8 mouse cellular contexts compared by ENCODE assay signal in genomic region chr7:36707681-36708350, GRCm38 (mm10). TPM values are rescaled to one million over a fixed set of nuclear protein-coding genes. Genes with fewer than 3 reads are reported as not detected.
DNase-seq lines count a peak whose midpoint lies in the region; ATAC-seq and TF ChIP-seq lines count a peak whose summit lies in the region.

No protein-coding gene starts in this region.

- H3K27me3 ChIP-seq in intestine, embryonic 15.5 days (replicated peaks) = no peaks in the 10 kb centered on the region
- peaks cover under 1% of the 10 kb centered on the region; the same call in 1 of the 2 replicates for H3K27me3 ChIP-seq in midbrain, embryonic 10.5 days (ENCODE audit: low read depth, poor library complexity, severe bottlenecking)

- peak overlapping the region; percentile 23; the same call in 1 of the 2 replicates for H3K9ac ChIP-seq in intestine, embryonic 15.5 days

- no peaks in the 10 kb centered on the region for H3K36me3 ChIP-seq in intestine, embryonic 15.5 days
- no peaks in the 10 kb centered on the region for H3K36me3 ChIP-seq in midbrain, embryonic 10.5 days

- peaks cover 21% of the 10 kb centered on the region for H3K4me1 ChIP-seq in intestine, embryonic 15.5 days (replicated peaks)
- H3K4me1 ChIP-seq in midbrain, embryonic 10.5 days = peaks cover 50% of the 10 kb centered on the region

- H3K4me2 ChIP-seq in intestine, embryonic 15.5 days (replicated peaks) = peak overlapping the region; percentile 51

- H3K9me3 ChIP-seq in intestine, embryonic 15.5 days = no peaks in the 10 kb centered on the region
- H3K9me3 ChIP-seq in midbrain, embryonic 10.5 days (replicated peaks) = no peaks in the 10 kb centered on the region

- peak overlapping the region; percentile 44 for H3K27ac ChIP-seq in gastrocnemius, adult 2 months
- peak overlapping the region; percentile 78 for H3K27ac ChIP-seq in intestine, embryonic 15.5 days
- 0 out of 2 replicates have a peak overlapping the region, but pooled peaks have one; percentile 23 for H3K27ac ChIP-seq in midbrain, embryonic 10.5 days (replicated peaks)

- intact Hi-C loops in gastrocnemius, adult 2 months (cut with DNase I) = no loop called here
- intact Hi-C loops in gastrocnemius, postnatal 14 days (cut with DNase I; ENCODE audit: low total_unique reads) = loop anchor here (10.0 kb wide), 1 partner anchor 637 kb away; no protein-coding TSS in a partner anchor

- peak overlapping the region; percentile 66 for H3K4me3 ChIP-seq in gastrocnemius, adult 2 months
- peak overlapping the region; percentile 13 for H3K4me3 ChIP-seq in intestine, embryonic 15.5 days (replicated peaks)
- no peak overlapping the region for H3K4me3 ChIP-seq in midbrain, embryonic 10.5 days

- ATAC-seq in intestine, embryonic 15.5 days = peak; percentile 77

- TF ChIP-seq CTCF in gastrocnemius, adult 2 months (IDR thresholded peaks at IDR 0.05) = no peak

- WGBS in intestine, embryonic 15.5 days = 13% methylated on average over 17 of the region's 17 CpGs
- WGBS in midbrain, embryonic 10.5 days = 77% methylated on average over 17 of the region's 17 CpGs

- no peak for DNase-seq in gastrocnemius, adult 2 months
- DNase-seq in gastrocnemius, postnatal 14 days = no peak
- DNase-seq in embryo, embryonic 11 days = peak; percentile 68
- DNase-seq in midbrain, embryonic 10.5 days (ENCODE audit: low spot score) = no peak
- no peak for DNase-seq in urinary bladder, postnatal 36 days (ENCODE audit: low spot score in 2 of 2)
- no peak for DNase-seq in right cerebral cortex, postnatal 4 days
- no peak for DNase-seq in adrenal gland, postnatal 25 days

RNA-seq across cellular contexts. Expression of gene Tshz3, which starts 9.9 kb away (rescaled TPM):
- total RNA-seq in gastrocnemius, adult 2 months (2021) = 1 to 10 TPM; 2.9 to 3.1 TPM
- total RNA-seq in gastrocnemius, postnatal 14 days (2021) = 1 to 10 TPM; 5.0 to 5.3 TPM
- 10.2 and 11.2 TPM in 2 replicates for polyA plus RNA-seq in intestine, embryonic 15.5 days (2015; fragmentation: Nextera tagmentation; extraction: Ambion mirVana)
- 2.3 and 2.4 TPM in 2 replicates for polyA plus RNA-seq in midbrain, embryonic 10.5 days (2016; fragmentation: Nextera tagmentation; extraction: Ambion mirVana)
- total RNA-seq in adrenal gland, postnatal 25 days (2021) = 4.2 and 4.7 TPM in 2 replicates

Comparison
In these comparisons a context has a peak if more than half of its experiments do, and no peak if none do; other contexts are left out.
1. H3K27ac ChIP-seq: peak in every context shown above with its lines; median percentile 78 in intestine, embryonic 15.5 days; 44 in gastrocnemius, adult 2 months; 23 in midbrain, embryonic 10.5 days.